Mouse (Mus musculus) limb, embryonic 14.5 days (tissue): ENCODE results near the gene Gm5134. TPM values are rescaled to one million over a fixed set of nuclear protein-coding genes. Genes with fewer than 3 reads are reported as not detected.

Source experiments
- ATAC-seq: fragments of 200-750 bp; cut with Nextera tagmentation; 2 replicates; pipeline ENCODE4 v1.8.0; 2017; ENCODE audit warnings: low read depth, moderate number of reproducible peaks, moderate TSS enrichment; ENCODE audit not compliant: low FRiP score
- DNase-seq: peaks from one replicate; pipeline ENCODE4 v3.0.0-alpha.2; 2015; ENCODE audit warnings: low spot score
- H3K27ac ChIP-seq: fragments of 300-500 bp; sonication (generic); replicated peaks from 2 replicates; pipeline ENCODE4 v1.5.1; 2014; ENCODE audit warnings: low read depth, mild to moderate bottlenecking, low read length, moderate library complexity, mixed read lengths
- H3K27me3 ChIP-seq: fragments of 300-500 bp; sonication (generic); 2 replicates; pipeline ENCODE4 v1.6.1; 2014; ENCODE audit warnings: low read length, mixed read lengths; ENCODE audit not compliant: control insufficient read depth, insufficient read depth
- H3K36me3 ChIP-seq: fragments of 300-500 bp; sonication (generic); 2 replicates; pipeline ENCODE4 v1.6.1; 2014; ENCODE audit warnings: mild to moderate bottlenecking, low read length, moderate library complexity, mixed read lengths; ENCODE audit not compliant: control insufficient read depth, insufficient read depth
- H3K4me1 ChIP-seq: fragments of 300-500 bp; sonication (generic); 2 replicates; pipeline ENCODE4 v1.6.1; 2014; ENCODE audit warnings: antibody characterized with exemption, low read length, mixed read lengths; ENCODE audit not compliant: control insufficient read depth, insufficient read depth
- H3K4me2 ChIP-seq: fragments of 300-500 bp; sonication (generic); replicated peaks from 2 replicates; pipeline ENCODE4 v1.6.1; 2014; ENCODE audit warnings: low read depth, mild to moderate bottlenecking, low read length, moderate library complexity; ENCODE audit not compliant: severe bottlenecking
- H3K4me3 ChIP-seq: fragments of 300-500 bp; sonication (generic); replicated peaks from 2 replicates; pipeline ENCODE4 v1.5.1; 2014; ENCODE audit warnings: low read length
- H3K9ac ChIP-seq: fragments of 300-500 bp; sonication (generic); 2 replicates; pipeline ENCODE4 v1.6.1; 2014; ENCODE audit warnings: mild to moderate bottlenecking, low read depth, low read length, moderate library complexity; ENCODE audit not compliant: severe bottlenecking
- H3K9me3 ChIP-seq: fragments of 300-500 bp; sonication (generic); 2 replicates; pipeline ENCODE4 v1.6.1; 2016; ENCODE audit warnings: low read length; ENCODE audit not compliant: control insufficient read depth
- POLR2A ChIP-seq: fragments of 200-500 bp; IDR thresholded peaks from 2 replicates; pipeline ENCODE4 v1.8.0; 2012; ENCODE audit warnings: inconsistent platforms, mild to moderate bottlenecking, moderate library complexity, borderline replicate concordance; ENCODE audit not compliant: insufficient read depth, insufficient read length; ENCODE audit errors: extremely low read depth
- WGBS: fragments of 180-500 bp; shearing (Covaris S2); extraction: QIAGEN DNeasy Blood & Tissue Kit; methylation state at CpG from one replicate; pipeline ENCODE4 v1.1.7; 2014; 5-methylcytosine and 5-hydroxymethylcytosine counted together
- polyA plus RNA-seq, 2 experiments: library from polyadenylated mRNA; depleted of rRNA in 1 of 2; stranded (reverse) in 1 of 2; unstranded in 1 of 2; fragments of >200 nt; fragmentation: Nextera tagmentation in 1 of 2; extraction: Ambion mirVana in 1 of 2; gene quantifications; 2 replicates each; pipeline versions ENCODE4 v1.2.1 to v1.2.3; 2012 to 2014

The Gm5134 gene
- polyA plus RNA-seq, 2 experiments, result 0.04 to 0.10 TPM

GRCm38 (mm10) chr10:75934991-75935390 lies 19.3 kb upstream of the Gm5134 start:
- Histone ChIP-seq H3K27ac (no peak overlapping the region), H3K4me3 (peak overlapping the region; percentile 48), H3K9ac (no peak overlapping the region), H3K4me2 (peak overlapping the region; percentile 87; the same call in 1 of the 2 replicates), H3K9me3 (no peaks in the 10 kb centered on the region), H3K27me3 (peaks cover 21% of the 10 kb centered on the region), H3K36me3 (no peaks in the 10 kb centered on the region), H3K4me1 (peaks cover 31% of the 10 kb centered on the region)
- WGBS, result 95% methylated on average over 1 of the region's 1 CpGs
- no peak for TF ChIP-seq POLR2A
- ATAC-seq (no peak), DNase-seq (no peak)

GRCm38 (mm10) chr10:75935680-75936541 lies 18.4 kb upstream of the Gm5134 start, which contains the start of gene Mmp11:
Mmp11 (minus strand) TSS chr10:75936496.
- WGBS, result 2% methylated on average over 47 of the region's 51 CpGs
- peak; percentile 20; the same call in 1 of the 2 replicates for ATAC-seq

GRCm38 (mm10) chr10:75936909-75937667 lies 17.2 kb upstream of the Gm5134 start:
- no peak for TF ChIP-seq POLR2A
- WGBS, result 42% methylated on average over 18 of the region's 18 CpGs

More at GRCm38 (mm10) chr10:75935680-75936541, 18.4 kb upstream of the Gm5134 start, which contains the start of gene Mmp11:
- H3K9me3 ChIP-seq, result no peaks in the 10 kb centered on the region
- peaks cover 22% of the 10 kb centered on the region for H3K4me1 ChIP-seq
- H3K9ac ChIP-seq, result peak within 1 kb of the TSS; percentile 34
- TF ChIP-seq POLR2A, result no peak
- no peaks in the 10 kb centered on the region for H3K36me3 ChIP-seq
- H3K4me3 ChIP-seq, result peak within 1 kb of the TSS; percentile 48
- DNase-seq, result peak; percentile 75
- H3K4me2 ChIP-seq, result peak within 1 kb of the TSS; percentile 87
- no peak within 1 kb of the TSS for H3K27ac ChIP-seq
- H3K27me3 ChIP-seq, result peaks cover 21% of the 10 kb centered on the region

GRCm38 (mm10) chr10:75937851-75938643 lies 16.3 kb upstream of the Gm5134 start:
- Histone ChIP-seq H3K27me3 (peaks cover 21% of the 10 kb centered on the region), H3K4me1 (peaks cover 4% of the 10 kb centered on the region), H3K27ac (no peak overlapping the region), H3K9me3 (no peaks in the 10 kb centered on the region), H3K36me3 (no peaks in the 10 kb centered on the region), H3K4me2 (no peak overlapping the region), H3K9ac (no peak overlapping the region), H3K4me3 (no peak overlapping the region)
- 60% methylated on average over 10 of the region's 10 CpGs for WGBS
- no peak for ATAC-seq
- TF ChIP-seq POLR2A, result no peak
- no peak for DNase-seq

More at GRCm38 (mm10) chr10:75936909-75937667, 17.2 kb upstream of the Gm5134 start:
- Histone ChIP-seq H3K36me3 (no peaks in the 10 kb centered on the region), H3K9ac (no peak overlapping the region), H3K4me3 (no peak overlapping the region), H3K9me3 (no peaks in the 10 kb centered on the region), H3K27me3 (peaks cover 21% of the 10 kb centered on the region), H3K4me2 (no peak overlapping the region), H3K27ac (no peak overlapping the region), H3K4me1 (peaks cover 11% of the 10 kb centered on the region)
- DNase-seq (no peak), ATAC-seq (no peak)
